Mouse (Mus musculus) neural tube, embryonic 11.5 days (tissue): ENCODE measurements around the gene Phldb3. TPM values are rescaled to one million over a fixed set of nuclear protein-coding genes. Genes with fewer than 3 reads are reported as not detected.

ENCODE experiments used
- ATAC-seq: fragments of 200-750 bp; cut with Nextera tagmentation; 2 replicates; pipeline ENCODE4 v1.8.0; 2017; ENCODE audit warnings: moderate number of reproducible peaks, mild to moderate bottlenecking, moderate TSS enrichment, moderate library complexity; ENCODE audit not compliant: insufficient read depth, low FRiP score, low TSS enrichment
- DNase-seq: peaks from one replicate; pipeline ENCODE4 v3.0.0-alpha.2; 2015; ENCODE audit warnings: low spot score
- H3K27ac ChIP-seq: fragments of 300-500 bp; sonication (generic); 2 replicates; pipeline ENCODE4 v1.5.1; 2014; ENCODE audit warnings: low read depth, mild to moderate bottlenecking, low read length
- H3K27me3 ChIP-seq: fragments of 300-500 bp; sonication (generic); 2 replicates; pipeline ENCODE4 v1.6.1; 2014; ENCODE audit warnings: mild to moderate bottlenecking, low read length, mixed read lengths; ENCODE audit not compliant: control insufficient read depth, insufficient read depth
- H3K36me3 ChIP-seq: fragments of 300-500 bp; sonication (generic); 2 replicates; pipeline ENCODE4 v1.6.1; 2014; ENCODE audit warnings: mild to moderate bottlenecking, low read length, moderate library complexity, mixed read lengths; ENCODE audit not compliant: control insufficient read depth, insufficient read depth
- H3K4me1 ChIP-seq: fragments of 300-500 bp; sonication (generic); 2 replicates; pipeline ENCODE4 v1.6.1; 2014; ENCODE audit warnings: low read length, mixed read lengths; ENCODE audit not compliant: control insufficient read depth, insufficient read depth
- H3K4me2 ChIP-seq: fragments of 300-500 bp; sonication (generic); 2 replicates; pipeline ENCODE4 v1.6.1; 2014; ENCODE audit warnings: low read depth, mild to moderate bottlenecking, moderate library complexity
- H3K4me3 ChIP-seq: fragments of 300-500 bp; sonication (generic); 2 replicates; pipeline ENCODE4 v1.5.1; 2014; ENCODE audit warnings: low read depth, low read length
- H3K9ac ChIP-seq: fragments of 300-500 bp; sonication (generic); 2 replicates; pipeline ENCODE4 v1.6.1; 2014; ENCODE audit warnings: mild to moderate bottlenecking, low read length
- H3K9me3 ChIP-seq: fragments of 300-500 bp; sonication (generic); 2 replicates; pipeline ENCODE4 v1.6.1; 2016; ENCODE audit warnings: low read length; ENCODE audit not compliant: control insufficient read depth
- WGBS: fragments of 180-500 bp; shearing (Covaris S2); extraction: QIAGEN DNeasy Blood & Tissue Kit; methylation state at CpG from one replicate; pipeline ENCODE4 v1.1.7; 2014; 5-methylcytosine and 5-hydroxymethylcytosine counted together
- polyA plus RNA-seq: library from polyadenylated mRNA; unstranded; fragments of >200 nt; fragmentation: Nextera tagmentation; extraction: Ambion mirVana; gene quantifications from 2 replicates; pipeline ENCODE4 v1.2.1, GENCODE M21; 2014

Gene Phldb3
- polyA plus RNA-seq, 1 experiment from 2014 or later, result not detected

DNA sequence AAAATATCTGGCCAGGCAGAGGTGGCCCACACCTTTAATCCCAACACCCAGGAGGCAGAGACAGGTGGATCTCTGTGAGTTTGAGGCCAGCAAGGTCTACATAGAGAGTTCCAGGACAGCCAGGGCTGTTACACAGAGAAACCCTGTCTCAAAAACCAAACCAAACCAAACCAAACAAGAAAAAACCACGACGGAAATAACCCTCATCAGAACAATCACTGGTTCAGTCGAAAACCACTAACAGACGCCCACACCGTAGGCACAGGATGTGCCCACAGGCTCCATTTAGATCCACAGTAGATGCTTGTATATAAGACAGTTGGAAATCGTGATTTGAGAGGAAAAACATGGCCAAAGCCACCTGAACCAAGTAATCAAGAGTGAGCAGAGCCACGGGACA, 34.4 kb downstream of the Phldb3 start:
- no peaks in the 10 kb centered on the region for H3K9me3 ChIP-seq
- no peak for ATAC-seq
- DNase-seq, result no peak
- H3K36me3 ChIP-seq, result no peaks in the 10 kb centered on the region
- H3K27me3 ChIP-seq, result peaks cover 7% of the 10 kb centered on the region
- no peak overlapping the region for H3K4me2 ChIP-seq
- no peaks in the 10 kb centered on the region for H3K4me1 ChIP-seq
- no peak overlapping the region for H3K4me3 ChIP-seq
- H3K27ac ChIP-seq, result no peak overlapping the region
- H3K9ac ChIP-seq, result no peak overlapping the region
- 76% methylated on average over 7 of the region's 7 CpGs for WGBS

DNA sequence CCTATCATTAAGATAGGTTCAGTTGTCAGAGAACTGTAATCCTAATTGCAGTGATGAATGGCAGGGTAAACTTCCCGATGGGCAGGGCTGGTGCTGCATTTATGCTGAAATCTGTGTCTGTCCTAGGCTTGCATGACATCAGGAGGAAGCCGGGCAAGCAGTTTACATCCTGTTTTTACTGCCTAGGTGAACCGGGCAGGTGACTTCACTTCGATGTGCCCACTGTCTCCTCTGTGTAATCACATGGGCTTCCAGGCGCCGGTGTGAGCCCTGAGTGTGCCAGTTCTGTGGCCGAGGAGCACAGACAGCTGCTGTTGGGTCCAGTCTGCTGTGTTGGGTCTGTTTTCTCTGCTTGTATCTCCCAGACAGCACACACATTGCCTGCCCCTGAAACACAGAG, 35.9 kb downstream of the Phldb3 start:
- DNase-seq, result no peak
- Histone ChIP-seq H3K4me3 (no peak overlapping the region), H3K9ac (no peak overlapping the region)

DNA sequence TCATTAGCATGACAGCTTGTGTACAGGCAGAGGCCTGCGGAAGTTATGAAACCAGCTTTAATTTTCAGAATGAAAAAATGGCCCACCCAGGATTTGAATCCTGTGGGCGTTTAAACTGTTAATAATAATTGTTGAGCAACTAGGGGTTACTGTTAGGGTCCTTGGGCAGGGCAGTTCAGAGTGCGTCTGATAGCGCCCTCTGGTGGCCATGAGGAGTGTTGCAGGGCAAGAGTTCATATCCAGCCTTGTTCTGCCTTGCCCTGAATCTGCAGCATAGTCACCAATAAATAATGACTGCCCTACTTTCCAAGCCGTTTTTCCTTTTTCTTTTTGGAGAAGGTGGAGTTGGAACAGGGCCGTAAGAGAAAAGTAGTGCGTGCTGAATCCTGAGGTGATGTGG, 43.1 kb downstream of the Phldb3 start:
- H3K9me3 ChIP-seq, result no peaks in the 10 kb centered on the region
- no peaks in the 10 kb centered on the region for H3K36me3 ChIP-seq
- ATAC-seq, result no peak
- peak; percentile 64 for DNase-seq
- no peaks in the 10 kb centered on the region for H3K27me3 ChIP-seq
- no peaks in the 10 kb centered on the region for H3K4me1 ChIP-seq
- H3K4me2 ChIP-seq, result no peak overlapping the region
- no peak overlapping the region for H3K4me3 ChIP-seq
- H3K27ac ChIP-seq, result no peak overlapping the region
- no peak overlapping the region for H3K9ac ChIP-seq
- WGBS, result 27% methylated on average over 7 of the region's 7 CpGs

More for the DNA sequence above, 35.9 kb downstream of the Phldb3 start:
- Histone ChIP-seq H3K27me3 (no peaks in the 10 kb centered on the region), H3K36me3 (no peaks in the 10 kb centered on the region), H3K27ac (no peak overlapping the region), H3K9me3 (no peaks in the 10 kb centered on the region), H3K4me1 (no peaks in the 10 kb centered on the region), H3K4me2 (no peak overlapping the region)
- ATAC-seq, result no peak
- 77% methylated on average over 7 of the region's 7 CpGs for WGBS

DNA sequence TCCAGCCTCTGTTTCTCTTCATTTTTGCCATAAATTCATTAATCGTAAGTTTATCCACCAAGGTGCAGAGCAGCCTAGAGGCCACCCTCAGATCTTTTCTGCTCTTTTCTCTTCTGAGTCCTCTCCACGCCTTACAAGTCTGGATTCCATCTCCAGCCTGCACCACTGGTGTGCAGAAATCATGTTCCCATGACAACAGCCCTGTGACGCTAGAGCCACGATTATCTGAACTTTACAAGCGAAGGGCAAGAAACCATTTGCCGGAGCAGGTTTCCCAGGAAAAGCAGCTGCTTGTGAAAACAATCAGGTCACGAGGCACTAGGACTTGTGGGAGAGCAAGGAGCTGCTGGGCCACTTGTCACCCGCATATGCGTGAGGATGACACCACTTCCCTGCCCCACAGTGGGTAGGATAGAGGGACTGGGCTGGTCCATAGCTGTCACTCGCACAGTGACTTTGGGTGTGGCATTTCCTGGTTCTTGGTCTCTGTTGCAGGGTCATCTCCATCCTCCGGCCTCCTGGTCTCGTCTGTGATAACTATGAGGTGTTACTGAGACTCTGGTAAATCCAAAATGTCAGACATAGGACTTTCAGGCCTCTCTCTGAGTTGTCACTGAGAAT, 49.3 kb downstream of the Phldb3 start:
- no peak overlapping the region for H3K4me2 ChIP-seq
- ATAC-seq (no peak), DNase-seq (no peak)
- H3K4me1 ChIP-seq, result no peaks in the 10 kb centered on the region
- WGBS, result 55% methylated on average over 12 of the region's 12 CpGs
- no peak overlapping the region for H3K4me3 ChIP-seq
- H3K27me3 ChIP-seq, result no peaks in the 10 kb centered on the region
- H3K9me3 ChIP-seq, result no peaks in the 10 kb centered on the region; the same call in 1 of the 2 replicates
- no peak overlapping the region for H3K9ac ChIP-seq
- H3K36me3 ChIP-seq, result no peaks in the 10 kb centered on the region
- H3K27ac ChIP-seq, result no peak overlapping the region

DNA sequence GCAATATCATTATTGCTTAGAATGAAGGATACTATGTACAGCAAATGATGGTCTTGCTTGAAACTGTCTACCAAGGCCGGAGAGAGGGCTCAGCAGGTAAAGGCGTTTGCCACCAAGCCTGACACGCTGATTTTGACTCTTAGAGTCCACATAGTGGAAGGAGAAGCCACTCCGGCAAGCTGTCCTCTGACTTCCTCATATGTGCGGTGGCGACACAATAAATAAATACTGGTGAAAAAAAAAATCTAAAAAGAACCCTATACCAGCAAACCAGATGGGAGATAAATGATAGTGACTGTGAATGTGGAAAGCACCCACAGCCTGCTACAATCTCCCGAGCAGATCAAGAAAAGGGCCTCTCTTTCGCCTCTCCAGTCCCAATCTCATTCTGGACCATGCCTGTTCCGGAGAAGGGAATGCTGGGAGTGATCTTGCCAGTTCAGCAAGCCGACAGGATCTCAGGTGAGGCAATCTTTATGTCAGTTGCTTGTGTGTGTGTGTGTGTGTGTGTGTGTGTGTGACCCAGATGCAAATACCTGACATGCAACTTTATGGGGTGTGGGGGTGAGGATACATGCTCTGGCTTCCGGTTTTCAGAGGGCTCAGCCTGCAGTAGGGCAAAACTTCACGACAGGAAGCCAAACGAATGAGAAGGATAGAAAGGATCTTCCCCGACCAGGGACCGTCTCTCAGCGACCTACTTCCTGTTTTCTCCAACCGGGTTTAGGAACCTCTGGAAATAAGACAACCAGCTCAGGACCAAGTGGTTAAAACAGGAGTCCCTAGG, 50.7 kb downstream of the Phldb3 start:
- Histone ChIP-seq H3K9ac (no peak overlapping the region), H3K36me3 (no peaks in the 10 kb centered on the region), H3K4me1 (no peaks in the 10 kb centered on the region), H3K4me2 (no peak overlapping the region), H3K27ac (no peak overlapping the region), H3K9me3 (no peaks in the 10 kb centered on the region; the same call in 1 of the 2 replicates), H3K27me3 (no peaks in the 10 kb centered on the region), H3K4me3 (no peak overlapping the region)
- DNase-seq (no peak), ATAC-seq (no peak)
- 76% methylated on average over 17 of the region's 17 CpGs for WGBS

DNA sequence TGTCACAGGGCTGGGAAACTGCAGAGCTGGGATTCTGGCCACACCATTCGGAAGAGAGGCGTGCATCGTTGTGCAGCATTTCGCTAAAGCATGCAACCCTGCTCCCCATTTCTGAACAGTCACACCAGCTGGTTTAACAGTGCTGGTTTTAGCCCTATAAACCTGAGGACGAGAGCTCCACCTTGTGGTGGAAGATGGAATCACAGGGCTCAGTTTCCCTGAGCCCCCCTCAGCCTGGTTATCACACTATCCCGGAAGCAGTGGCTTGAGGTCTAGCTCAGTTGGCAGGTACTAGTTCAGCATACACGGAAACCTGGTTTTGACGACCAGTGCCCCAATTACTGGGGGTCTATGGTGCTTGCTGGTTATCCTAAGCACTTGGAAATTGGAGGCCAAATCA, 52.0 kb downstream of the Phldb3 start:
- H3K36me3 ChIP-seq, result no peaks in the 10 kb centered on the region
- DNase-seq (peak; percentile 81), ATAC-seq (no peak)
- no peaks in the 10 kb centered on the region; the same call in 1 of the 2 replicates for H3K9me3 ChIP-seq
- no peaks in the 10 kb centered on the region for H3K27me3 ChIP-seq
- 16% methylated on average over 8 of the region's 8 CpGs for WGBS
- H3K4me1 ChIP-seq, result no peaks in the 10 kb centered on the region
- H3K4me2 ChIP-seq, result no peak overlapping the region
- H3K4me3 ChIP-seq, result no peak overlapping the region
- no peak overlapping the region for H3K9ac ChIP-seq
- H3K27ac ChIP-seq, result no peak overlapping the region

DNA sequence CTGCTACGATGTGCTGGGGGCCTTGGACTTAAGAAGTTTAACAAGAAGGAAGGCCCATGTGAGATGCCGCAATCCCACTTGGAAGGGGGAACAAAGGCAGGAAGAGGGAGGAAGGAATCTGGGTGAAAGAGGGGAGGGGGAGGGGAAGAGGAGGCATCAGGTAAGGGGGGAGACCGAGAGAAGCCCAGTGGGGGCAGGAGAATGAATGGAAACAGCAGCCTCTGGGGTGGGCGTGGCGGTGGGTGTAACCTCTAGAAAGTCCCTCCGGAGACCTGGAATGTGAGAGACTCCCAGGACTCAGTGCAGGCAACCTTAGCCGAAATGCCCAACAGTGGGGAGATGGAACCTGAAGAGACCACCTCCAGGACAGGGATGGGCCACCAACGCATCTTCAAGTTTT, 53.7 kb downstream of the Phldb3 start:
- DNase-seq (no peak), ATAC-seq (no peak)
- Histone ChIP-seq H3K36me3 (no peaks in the 10 kb centered on the region), H3K27ac (no peak overlapping the region), H3K9me3 (no peaks in the 10 kb centered on the region), H3K4me1 (no peaks in the 10 kb centered on the region), H3K27me3 (no peaks in the 10 kb centered on the region), H3K4me2 (no peak overlapping the region), H3K4me3 (no peak overlapping the region), H3K9ac (no peak overlapping the region)
- WGBS, result 47% methylated on average over 8 of the region's 8 CpGs

DNA sequence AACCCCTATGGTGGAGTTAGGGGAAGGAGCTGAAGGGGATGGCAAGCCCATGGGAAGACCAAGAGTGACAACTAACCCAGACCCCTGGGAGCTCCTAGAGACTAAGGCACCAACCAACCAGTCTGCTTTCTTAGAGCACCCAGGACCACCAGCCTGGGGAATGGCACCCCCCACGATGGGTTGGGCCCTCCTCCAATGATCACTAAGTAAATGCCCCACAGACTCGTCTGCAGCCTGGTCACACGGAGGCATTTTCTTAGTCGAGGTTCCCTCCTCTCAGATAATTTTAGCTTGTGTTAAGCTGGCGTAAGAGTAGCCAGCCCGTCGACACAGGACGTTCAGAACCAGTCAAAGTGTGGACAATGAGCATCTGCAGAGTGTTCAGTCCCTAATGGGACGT, 54.4 kb downstream of the Phldb3 start:
- Histone ChIP-seq H3K27me3 (no peaks in the 10 kb centered on the region), H3K36me3 (no peaks in the 10 kb centered on the region), H3K4me2 (no peak overlapping the region), H3K9ac (no peak overlapping the region), H3K9me3 (no peaks in the 10 kb centered on the region), H3K4me1 (no peaks in the 10 kb centered on the region), H3K4me3 (no peak overlapping the region), H3K27ac (no peak overlapping the region)
- 81% methylated on average over 9 of the region's 9 CpGs for WGBS
- ATAC-seq (no peak), DNase-seq (no peak)

DNA sequence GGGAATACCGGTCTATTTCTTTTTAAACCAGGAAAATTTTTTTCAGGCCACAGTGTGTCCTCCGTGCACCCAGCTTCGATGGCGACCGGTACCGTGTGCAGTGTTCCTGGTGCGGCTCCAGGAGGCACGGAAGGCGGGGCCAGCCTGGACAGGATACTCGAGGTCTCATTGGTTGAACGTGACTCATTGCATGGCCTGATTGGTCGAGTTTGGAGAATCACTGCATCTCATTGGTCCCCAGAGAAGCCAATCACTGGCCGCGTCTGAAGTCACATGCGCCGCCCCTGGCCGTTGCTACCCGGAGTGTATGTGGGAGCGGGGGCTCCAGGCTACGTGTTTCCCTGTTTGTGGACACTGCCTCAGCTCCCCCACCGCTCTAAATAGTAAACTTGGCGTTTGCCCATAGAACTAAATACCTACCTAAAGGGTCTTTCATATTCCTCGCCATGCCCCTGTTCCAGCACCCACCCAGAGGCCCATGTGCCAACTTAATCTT, 61.4 kb downstream of the Phldb3 start:
- WGBS, result 91% methylated on average over 23 of the region's 23 CpGs
- H3K9me3 ChIP-seq, result no peaks in the 10 kb centered on the region
- ATAC-seq (no peak), DNase-seq (no peak)
- H3K4me2 ChIP-seq, result no peak overlapping the region
- no peak overlapping the region for H3K9ac ChIP-seq
- no peak overlapping the region for H3K4me3 ChIP-seq
- H3K4me1 ChIP-seq, result no peaks in the 10 kb centered on the region
- no peaks in the 10 kb centered on the region for H3K36me3 ChIP-seq
- no peaks in the 10 kb centered on the region for H3K27me3 ChIP-seq
- no peak overlapping the region for H3K27ac ChIP-seq
